Mouse (Mus musculus): Measurements from ENCODE around the gene Tatdn3.

- TF ChIP-seq GATA1 (IDR thresholded peaks at IDR 0.05; ENCODE audit: borderline replicate concordance, low read length): no peak
- TF ChIP-seq CTCF (IDR thresholded peaks at IDR 0.05; ENCODE audit: low read depth, low read length): no peak
- no peak for TF ChIP-seq TAL1 (conservative IDR thresholded peaks at IDR 0.05; ENCODE audit: low read depth, low read length)
Observed at GRCm38 (mm10) chr1:191062241-191062780, 421 bp downstream of the Tatdn3 start.
